Mouse (Mus musculus) macrophage (primary cell): ENCODE results near the gene Bloc1s3. TPM values are rescaled to one million over a fixed set of nuclear protein-coding genes. Genes with fewer than 3 reads are reported as not detected.

ENCODE experiments used
- H3K27ac ChIP-seq: fragments of 350-480 bp; formaldehyde crosslinking; 2 replicates; pipeline ENCODE4 v1.9.0; 2021
- H3K36me3 ChIP-seq: fragments of 350-480 bp; formaldehyde crosslinking; 2 replicates; pipeline ENCODE4 v1.9.0; 2021; ENCODE audit errors: inconsistent target
- H3K4me3 ChIP-seq: fragments of 350-480 bp; formaldehyde crosslinking; 2 replicates; pipeline ENCODE4 v1.9.0; 2021; ENCODE audit errors: inconsistent target
- H3K79me2 ChIP-seq: fragments of 350-480 bp; formaldehyde crosslinking; 2 replicates; pipeline ENCODE4 v1.9.0; 2021; ENCODE audit errors: inconsistent target
- WGBS: methylation state at CpG from one replicate; pipeline ENCODE4 v1.1.7; 2026; ENCODE audit warnings: inconsistent platforms; ENCODE audit not compliant: missing documents; 5-methylcytosine and 5-hydroxymethylcytosine counted together
- polyA plus RNA-seq: library from polyadenylated mRNA; stranded (reverse); fragments of 250-400 nt; gene quantifications from 3 replicates; pipeline ENCODE4 v1.2.4, GENCODE M21; 2018; ENCODE audit warnings: inconsistent platforms

Bloc1s3 gene
- polyA plus RNA-seq, 1 experiment from 2014 or later: 5.7 TPM

GRCm38 (mm10) chr7:19477084-19477483 is 31.1 kb downstream of the Bloc1s3 start:
- H3K4me3 ChIP-seq: no peak overlapping the region
- no peak overlapping the region for H3K27ac ChIP-seq
- H3K79me2 ChIP-seq: no peaks in the 10 kb centered on the region
- WGBS: 85% methylated on average over 2 of the region's 2 CpGs
- H3K36me3 ChIP-seq: no peaks in the 10 kb centered on the region

GRCm38 (mm10) chr7:19473875-19474443 is 34.2 kb downstream of the Bloc1s3 start:
- no peak overlapping the region for H3K27ac ChIP-seq
- WGBS: under 1% methylated on average over 79 of the region's 89 CpGs
- H3K4me3 ChIP-seq: no peak overlapping the region; the same call in 1 of the 2 replicates
- H3K79me2 ChIP-seq: no peaks in the 10 kb centered on the region
- no peaks in the 10 kb centered on the region for H3K36me3 ChIP-seq

- Histone ChIP-seq H3K27ac (no peak overlapping the region), H3K79me2 (no peaks in the 10 kb centered on the region), H3K36me3 (no peaks in the 10 kb centered on the region), H3K4me3 (no peak overlapping the region)
- 6% methylated on average over 4 of the region's 4 CpGs for WGBS
These were observed 35.8 kb downstream of the Bloc1s3 start for GRCm38 (mm10) chr7:19472403-19472802.

- Histone ChIP-seq H3K27ac (no peak overlapping the region), H3K79me2 (no peaks in the 10 kb centered on the region), H3K36me3 (no peaks in the 10 kb centered on the region), H3K4me3 (no peak overlapping the region)
- 87% methylated on average over 13 of the region's 14 CpGs for WGBS
These were observed 37.9 kb downstream of the Bloc1s3 start for GRCm38 (mm10) chr7:19470308-19470707.

- 97% methylated on average over 14 of the region's 23 CpGs for WGBS
- no peaks in the 10 kb centered on the region for H3K36me3 ChIP-seq
- H3K79me2 ChIP-seq: no peaks in the 10 kb centered on the region
- H3K4me3 ChIP-seq: no peak overlapping the region
- H3K27ac ChIP-seq: no peak overlapping the region
These were observed 38.8 kb downstream of the Bloc1s3 start for GRCm38 (mm10) chr7:19469404-19469803.

- 34% methylated on average over 12 of the region's 12 CpGs for WGBS
- no peaks in the 10 kb centered on the region for H3K36me3 ChIP-seq
- H3K79me2 ChIP-seq: no peaks in the 10 kb centered on the region
- no peak overlapping the region for H3K27ac ChIP-seq
- H3K4me3 ChIP-seq: no peak overlapping the region
These were observed 39.9 kb downstream of the Bloc1s3 start for GRCm38 (mm10) chr7:19468279-19468678.

GRCm38 (mm10) chr7:19467638-19468037 is 40.5 kb downstream of the Bloc1s3 start:
- 71% methylated on average over 6 of the region's 6 CpGs for WGBS
- H3K36me3 ChIP-seq: no peaks in the 10 kb centered on the region
- H3K79me2 ChIP-seq: no peaks in the 10 kb centered on the region
- no peak overlapping the region for H3K27ac ChIP-seq
- no peak overlapping the region for H3K4me3 ChIP-seq

GRCm38 (mm10) chr7:19466602-19467145 is 41.5 kb downstream of the Bloc1s3 start:
- 82% methylated on average over 5 of the region's 5 CpGs for WGBS
- Histone ChIP-seq H3K4me3 (no peak overlapping the region), H3K27ac (no peak overlapping the region), H3K79me2 (no peaks in the 10 kb centered on the region), H3K36me3 (no peaks in the 10 kb centered on the region)

- Histone ChIP-seq H3K4me3 (no peak overlapping the region), H3K27ac (no peak overlapping the region), H3K79me2 (no peaks in the 10 kb centered on the region), H3K36me3 (no peaks in the 10 kb centered on the region)
- WGBS: 90% methylated on average over 22 of the region's 22 CpGs
These were observed 43.5 kb downstream of the Bloc1s3 start for GRCm38 (mm10) chr7:19464367-19465307.

GRCm38 (mm10) chr7:19462884-19463381 is 45.2 kb downstream of the Bloc1s3 start, which contains the start of gene Exoc3l2:
Gene Exoc3l2, plus strand, starts transcription at chr7:19463331.
- WGBS: 72% methylated on average over 6 of the region's 6 CpGs
- peak within 1 kb of the TSS; percentile 5; the same call in 1 of the 2 replicates for H3K27ac ChIP-seq
- H3K36me3 ChIP-seq: no peaks in the 10 kb centered on the region
- peaks cover 4% of the 10 kb centered on the region; the same call in 1 of the 2 replicates for H3K79me2 ChIP-seq
- H3K4me3 ChIP-seq: no peak within 1 kb of the TSS

- 85% methylated on average over 4 of the region's 4 CpGs for WGBS
- no peaks in the 10 kb centered on the region for H3K36me3 ChIP-seq
- no peak overlapping the region for H3K27ac ChIP-seq
- H3K4me3 ChIP-seq: no peak overlapping the region
- H3K79me2 ChIP-seq: peaks cover 9% of the 10 kb centered on the region; the same call in 1 of the 2 replicates
These were observed 45.7 kb downstream of the Bloc1s3 start for GRCm38 (mm10) chr7:19462443-19462842.

- Histone ChIP-seq H3K27ac (no peak overlapping the region), H3K36me3 (no peaks in the 10 kb centered on the region), H3K79me2 (peaks cover 18% of the 10 kb centered on the region), H3K4me3 (no peak overlapping the region)
- 0% methylated on average over 4 of the region's 6 CpGs for WGBS
These were observed 46.7 kb downstream of the Bloc1s3 start for GRCm38 (mm10) chr7:19461488-19461887.

GRCm38 (mm10) chr7:19460500-19460899 is 47.7 kb downstream of the Bloc1s3 start:
- H3K27ac ChIP-seq: no peak overlapping the region
- no peaks in the 10 kb centered on the region for H3K36me3 ChIP-seq
- H3K4me3 ChIP-seq: no peak overlapping the region
- 100% methylated on average over 1 of the region's 1 CpGs for WGBS
- H3K79me2 ChIP-seq: peaks cover 28% of the 10 kb centered on the region

GRCm38 (mm10) chr7:19459144-19459870 is 48.9 kb downstream of the Bloc1s3 start:
- Histone ChIP-seq H3K27ac (peak overlapping the region; percentile 22; the same call in 1 of the 2 replicates), H3K36me3 (no peaks in the 10 kb centered on the region), H3K79me2 (peaks cover 40% of the 10 kb centered on the region), H3K4me3 (peak overlapping the region; percentile 61)
- WGBS: 53% methylated on average over 5 of the region's 6 CpGs
